Mouse (Mus musculus): ENCODE results near the gene Arpc4. TPM values are rescaled to one million over a fixed set of nuclear protein-coding genes. Genes with fewer than 3 reads are reported as not detected.

Arpc4 gene
- polyA plus RNA-seq, 1 experiment from 2014 or later = 409 TPM

GRCm38 (mm10) chr6:113405483-113405882, 27.6 kb downstream of the Arpc4 start:
- ATAC-seq = no peak
- Histone ChIP-seq H3K9me3 (ENCODE audit: control insufficient read depth) (no peaks in the 10 kb centered on the region), H3K27me3 (replicated peaks; ENCODE audit: control insufficient read depth, insufficient read depth, low read length) (no peaks in the 10 kb centered on the region), H3K4me2 (replicated peaks; ENCODE audit: low read depth) (no peak overlapping the region), H3K27ac (ENCODE audit: low read depth, low read length) (no peak overlapping the region), H3K36me3 (ENCODE audit: control insufficient read depth, insufficient read depth) (peaks cover 27% of the 10 kb centered on the region), H3K4me3 (ENCODE audit: low read depth, low read length) (no peak overlapping the region), H3K4me1 (replicated peaks; ENCODE audit: control insufficient read depth, insufficient read depth, low read length) (0 out of 2 replicates have a peak, but pooled peaks cover 3% of the 10 kb centered on the region), H3K9ac (ENCODE audit: low read depth, low read length) (no peak overlapping the region)
- no peak for TF ChIP-seq CTCF (IDR thresholded peaks at IDR 0.05; ENCODE audit: low read depth)
- 83% methylated on average over 6 of the region's 6 CpGs for WGBS

GRCm38 (mm10) chr6:113406683-113407082, 28.8 kb downstream of the Arpc4 start:
- TF ChIP-seq CTCF (IDR thresholded peaks at IDR 0.05; ENCODE audit: low read depth) = peak; percentile 55
- H3K9ac ChIP-seq (ENCODE audit: low read depth, low read length) = no peak overlapping the region
- H3K9me3 ChIP-seq (ENCODE audit: control insufficient read depth) = no peaks in the 10 kb centered on the region
- no peak for ATAC-seq
- peaks cover 21% of the 10 kb centered on the region for H3K36me3 ChIP-seq (ENCODE audit: control insufficient read depth, insufficient read depth)
- no peak overlapping the region for H3K27ac ChIP-seq (ENCODE audit: low read depth, low read length)
- no peak overlapping the region for H3K4me3 ChIP-seq (ENCODE audit: low read depth, low read length)
- WGBS = 86% methylated on average over 9 of the region's 9 CpGs
- no peak overlapping the region for H3K4me2 ChIP-seq (replicated peaks; ENCODE audit: low read depth)
- 0 out of 2 replicates have a peak, but pooled peaks cover 3% of the 10 kb centered on the region for H3K4me1 ChIP-seq (replicated peaks; ENCODE audit: control insufficient read depth, insufficient read depth, low read length)
- no peaks in the 10 kb centered on the region for H3K27me3 ChIP-seq (replicated peaks; ENCODE audit: control insufficient read depth, insufficient read depth, low read length)

- no peak overlapping the region for H3K4me2 ChIP-seq (replicated peaks; ENCODE audit: low read depth)
- no peak overlapping the region for H3K4me3 ChIP-seq (ENCODE audit: low read depth, low read length)
- no peak overlapping the region for H3K9ac ChIP-seq (ENCODE audit: low read depth, low read length)
- WGBS = 61% methylated on average over 1 of the region's 1 CpGs
- no peaks in the 10 kb centered on the region for H3K9me3 ChIP-seq (ENCODE audit: control insufficient read depth)
- no peak overlapping the region for H3K27ac ChIP-seq (ENCODE audit: low read depth, low read length)
- TF ChIP-seq CTCF (IDR thresholded peaks at IDR 0.05; ENCODE audit: low read depth) = no peak
- H3K36me3 ChIP-seq (ENCODE audit: control insufficient read depth, insufficient read depth) = peaks cover 40% of the 10 kb centered on the region
- ATAC-seq = no peak
- H3K4me1 ChIP-seq (replicated peaks; ENCODE audit: control insufficient read depth, insufficient read depth, low read length) = no peaks in the 10 kb centered on the region
- H3K27me3 ChIP-seq (replicated peaks; ENCODE audit: control insufficient read depth, insufficient read depth, low read length) = no peaks in the 10 kb centered on the region
These were observed 32.1 kb downstream of the Arpc4 start for GRCm38 (mm10) chr6:113410001-113410400.

GRCm38 (mm10) chr6:113416416-113416815, 38.5 kb downstream of the Arpc4 start:
- Histone ChIP-seq H3K4me2 (replicated peaks; ENCODE audit: low read depth) (no peak overlapping the region), H3K27ac (ENCODE audit: low read depth, low read length) (no peak overlapping the region), H3K9ac (ENCODE audit: low read depth, low read length) (no peak overlapping the region), H3K27me3 (replicated peaks; ENCODE audit: control insufficient read depth, insufficient read depth, low read length) (no peaks in the 10 kb centered on the region), H3K9me3 (ENCODE audit: control insufficient read depth) (no peaks in the 10 kb centered on the region), H3K36me3 (ENCODE audit: control insufficient read depth, insufficient read depth) (peaks cover 24% of the 10 kb centered on the region; the same call in 1 of the 2 replicates), H3K4me1 (replicated peaks; ENCODE audit: control insufficient read depth, insufficient read depth, low read length) (0 out of 2 replicates have a peak, but pooled peaks cover 3% of the 10 kb centered on the region), H3K4me3 (ENCODE audit: low read depth, low read length) (no peak overlapping the region)
- ATAC-seq = no peak
- WGBS = 66% methylated on average over 5 of the region's 5 CpGs
- TF ChIP-seq CTCF (IDR thresholded peaks at IDR 0.05; ENCODE audit: low read depth) = no peak

GRCm38 (mm10) chr6:113418441-113419198, 40.7 kb downstream of the Arpc4 start:
- TF ChIP-seq CTCF (IDR thresholded peaks at IDR 0.05; ENCODE audit: low read depth) = no peak
- H3K4me1 ChIP-seq (replicated peaks; ENCODE audit: control insufficient read depth, insufficient read depth, low read length) = 0 out of 2 replicates have a peak, but pooled peaks cover 3% of the 10 kb centered on the region
- ATAC-seq = peak; percentile 70
- no peaks in the 10 kb centered on the region for H3K27me3 ChIP-seq (replicated peaks; ENCODE audit: control insufficient read depth, insufficient read depth, low read length)
- H3K4me2 ChIP-seq (replicated peaks; ENCODE audit: low read depth) = peak overlapping the region; percentile 89
- 7% methylated on average over 16 of the region's 16 CpGs for whole genome bisulfite sequencing
- H3K9me3 ChIP-seq (ENCODE audit: control insufficient read depth) = no peaks in the 10 kb centered on the region
- H3K4me3 ChIP-seq (ENCODE audit: low read depth, low read length) = peak overlapping the region; percentile 63
- H3K27ac ChIP-seq (ENCODE audit: low read depth, low read length) = peak overlapping the region; percentile 50; the same call in 1 of the 2 replicates
- peak overlapping the region; percentile 67 for H3K9ac ChIP-seq (ENCODE audit: low read depth, low read length)
- H3K36me3 ChIP-seq (ENCODE audit: control insufficient read depth, insufficient read depth) = peaks cover 17% of the 10 kb centered on the region; the same call in 1 of the 2 replicates

- WGBS = 0% methylated on average over 25 of the region's 25 CpGs
- no peaks in the 10 kb centered on the region for H3K27me3 ChIP-seq (replicated peaks; ENCODE audit: control insufficient read depth, insufficient read depth, low read length)
- H3K27ac ChIP-seq (ENCODE audit: low read depth, low read length) = peak within 1 kb of the TSS; percentile 50; the same call in 1 of the 2 replicates
- H3K36me3 ChIP-seq (ENCODE audit: control insufficient read depth, insufficient read depth) = peaks cover 11% of the 10 kb centered on the region; the same call in 1 of the 2 replicates
- no peaks in the 10 kb centered on the region for H3K9me3 ChIP-seq (ENCODE audit: control insufficient read depth)
- H3K4me3 ChIP-seq (ENCODE audit: low read depth, low read length) = peak within 1 kb of the TSS; percentile 63
- H3K4me2 ChIP-seq (replicated peaks; ENCODE audit: low read depth) = peak within 1 kb of the TSS; percentile 89
- peak; percentile 88 for ATAC-seq
- peak within 1 kb of the TSS; percentile 67 for H3K9ac ChIP-seq (ENCODE audit: low read depth, low read length)
- 0 out of 2 replicates have a peak, but pooled peaks have one; percentile 1 for TF ChIP-seq CTCF (IDR thresholded peaks at IDR 0.05; ENCODE audit: low read depth)
- H3K4me1 ChIP-seq (replicated peaks; ENCODE audit: control insufficient read depth, insufficient read depth, low read length) = 0 out of 2 replicates have a peak, but pooled peaks cover 3% of the 10 kb centered on the region
These were observed 41.3 kb downstream of the Arpc4 start, which contains the start of gene Rpusd3 for GRCm38 (mm10) chr6:113419199-113419587. Gene Rpusd3, minus strand, starts transcription at chr6:113419340.

All from intestine, postnatal 0 days (tissue).